Mouse (Mus musculus) limb, embryonic 10.5 days (tissue): ENCODE data around the gene Mrps35. TPM values are rescaled to one million over a fixed set of nuclear protein-coding genes. Genes with fewer than 3 reads are reported as not detected.

Source experiments
- DNase-seq: peaks from one replicate; pipeline ENCODE4 v3.0.0-alpha.2; 2017; ENCODE audit warnings: low spot score
- H3K27ac ChIP-seq: fragments of 300-500 bp; sonication (generic); 2 replicates; pipeline ENCODE4 v1.5.1; 2016; ENCODE audit warnings: mild to moderate bottlenecking
- H3K27me3 ChIP-seq: fragments of 300-500 bp; sonication (generic); 2 replicates; pipeline ENCODE4 v1.6.1; 2016; ENCODE audit warnings: low read depth, mild to moderate bottlenecking; ENCODE audit not compliant: poor library complexity, severe bottlenecking
- H3K36me3 ChIP-seq: fragments of 300-500 bp; sonication (generic); 2 replicates; pipeline ENCODE4 v1.6.1; 2016; ENCODE audit warnings: mild to moderate bottlenecking, moderate library complexity
- H3K4me1 ChIP-seq: fragments of 300-500 bp; sonication (generic); 2 replicates; pipeline ENCODE4 v1.6.1; 2016
- H3K4me3 ChIP-seq: fragments of 300-500 bp; sonication (generic); 2 replicates; pipeline ENCODE4 v1.5.1; 2016; ENCODE audit warnings: mild to moderate bottlenecking, moderate library complexity
- H3K9me3 ChIP-seq: fragments of 300-500 bp; sonication (generic); replicated peaks from 2 replicates; pipeline ENCODE4 v1.6.1; 2016; ENCODE audit warnings: mild to moderate bottlenecking
- WGBS: fragments of 180-500 bp; shearing (Covaris S2); methylation state at CpG from one replicate; pipeline ENCODE4 v1.1.7; 2016; 5-methylcytosine and 5-hydroxymethylcytosine counted together
- polyA plus RNA-seq: library from polyadenylated mRNA; unstranded; fragments of >200 nt; fragmentation: Nextera tagmentation; extraction: Ambion mirVana; gene quantifications from 2 replicates; pipeline ENCODE4 v1.2.1, GENCODE M21; 2016

Gene Mrps35
- polyA plus RNA-seq, 1 experiment from 2014 or later, result 119 TPM

GRCm38 (mm10) chr6:147099458-147100277 is 57.1 kb downstream of the Mrps35 start:
- peaks cover 12% of the 10 kb centered on the region; the same call in 1 of the 2 replicates for H3K4me1 ChIP-seq
- 85% methylated on average over 19 of the region's 19 CpGs for WGBS
- DNase-seq, result no peak
- H3K36me3 ChIP-seq, result peaks cover 41% of the 10 kb centered on the region
- no peaks in the 10 kb centered on the region for H3K27me3 ChIP-seq
- no peaks in the 10 kb centered on the region for H3K9me3 ChIP-seq
- H3K27ac ChIP-seq, result no peak overlapping the region
- H3K4me3 ChIP-seq, result no peak overlapping the region

GRCm38 (mm10) chr6:147102293-147102692 is 59.7 kb downstream of the Mrps35 start:
- peaks cover 45% of the 10 kb centered on the region for H3K36me3 ChIP-seq
- 86% methylated on average over 3 of the region's 3 CpGs for WGBS
- H3K4me3 ChIP-seq, result no peak overlapping the region
- H3K27ac ChIP-seq, result no peak overlapping the region
- H3K4me1 ChIP-seq, result peaks cover 10% of the 10 kb centered on the region; the same call in 1 of the 2 replicates
- H3K27me3 ChIP-seq, result no peaks in the 10 kb centered on the region
- H3K9me3 ChIP-seq, result no peaks in the 10 kb centered on the region
- DNase-seq, result no peak

DNA sequence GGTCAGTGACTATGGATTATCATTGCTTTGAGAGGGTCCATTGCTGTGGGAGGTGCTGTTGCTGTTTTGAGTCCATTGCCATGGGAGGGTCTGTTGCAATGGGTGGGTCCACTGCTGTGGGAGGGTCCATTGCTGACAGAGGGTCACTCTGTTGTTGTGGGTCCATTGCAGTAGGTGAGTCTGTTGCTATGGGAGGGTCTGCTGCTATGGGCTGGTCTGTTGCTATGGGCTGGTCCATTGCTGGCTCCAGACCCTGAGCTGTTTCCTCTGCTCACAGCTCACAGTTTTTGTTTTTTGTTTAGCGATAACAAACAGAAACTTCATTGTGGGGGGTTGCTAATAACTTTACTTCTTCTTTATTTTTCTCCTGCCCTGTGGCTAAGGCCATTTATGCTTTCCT is 63.0 kb downstream of the Mrps35 start:
- no peaks in the 10 kb centered on the region for H3K27me3 ChIP-seq
- 100% methylated on average over 1 of the region's 1 CpGs for WGBS
- no peak for DNase-seq
- H3K27ac ChIP-seq, result no peak overlapping the region
- H3K9me3 ChIP-seq, result no peaks in the 10 kb centered on the region
- H3K4me3 ChIP-seq, result no peak overlapping the region
- H3K36me3 ChIP-seq, result peaks cover 75% of the 10 kb centered on the region
- 0 out of 2 replicates have a peak, but pooled peaks cover 4% of the 10 kb centered on the region for H3K4me1 ChIP-seq

GRCm38 (mm10) chr6:147106716-147107115 is 64.2 kb downstream of the Mrps35 start:
- WGBS, result 93% methylated on average over 6 of the region's 6 CpGs

GRCm38 (mm10) chr6:147109283-147109682 is 66.7 kb downstream of the Mrps35 start:
- H3K4me3 ChIP-seq, result no peak overlapping the region
- H3K36me3 ChIP-seq, result peaks cover 64% of the 10 kb centered on the region

More at GRCm38 (mm10) chr6:147106716-147107115, 64.2 kb downstream of the Mrps35 start:
- H3K27me3 ChIP-seq, result no peaks in the 10 kb centered on the region
- H3K27ac ChIP-seq, result no peak overlapping the region
- peaks cover 80% of the 10 kb centered on the region for H3K36me3 ChIP-seq
- H3K9me3 ChIP-seq, result no peaks in the 10 kb centered on the region
- DNase-seq, result no peak
- H3K4me1 ChIP-seq, result no peaks in the 10 kb centered on the region
- no peak overlapping the region for H3K4me3 ChIP-seq

GRCm38 (mm10) chr6:147116579-147116978 is 74.0 kb downstream of the Mrps35 start:
- H3K36me3 ChIP-seq, result peaks cover 6% of the 10 kb centered on the region
- no peak overlapping the region for H3K4me3 ChIP-seq
- H3K9me3 ChIP-seq, result no peaks in the 10 kb centered on the region
- H3K27me3 ChIP-seq, result no peaks in the 10 kb centered on the region
- H3K4me1 ChIP-seq, result 0 out of 2 replicates have a peak, but pooled peaks cover 7% of the 10 kb centered on the region
- 12% methylated on average over 10 of the region's 10 CpGs for WGBS
- no peak overlapping the region for H3K27ac ChIP-seq
- peak; percentile 87 for DNase-seq

More at GRCm38 (mm10) chr6:147109283-147109682, 66.7 kb downstream of the Mrps35 start:
- Histone ChIP-seq H3K27me3 (no peaks in the 10 kb centered on the region), H3K4me1 (0 out of 2 replicates have a peak, but pooled peaks cover 2% of the 10 kb centered on the region), H3K27ac (no peak overlapping the region), H3K9me3 (no peaks in the 10 kb centered on the region)
- WGBS, result 93% methylated on average over 7 of the region's 7 CpGs
- no peak for DNase-seq

- H3K9me3 ChIP-seq, result no peaks in the 10 kb centered on the region
- no peak overlapping the region for H3K27ac ChIP-seq
- 0 out of 2 replicates have a peak, but pooled peaks cover 7% of the 10 kb centered on the region for H3K4me1 ChIP-seq
- no peaks in the 10 kb centered on the region for H3K36me3 ChIP-seq
- no peak overlapping the region for H3K4me3 ChIP-seq
- DNase-seq, result no peak
- H3K27me3 ChIP-seq, result no peaks in the 10 kb centered on the region
- WGBS, result 92% methylated on average over 7 of the region's 7 CpGs
These were observed 75.2 kb downstream of the Mrps35 start for GRCm38 (mm10) chr6:147117764-147118163.

- H3K27me3 ChIP-seq, result no peaks in the 10 kb centered on the region
- no peak overlapping the region for H3K27ac ChIP-seq
- H3K4me3 ChIP-seq, result no peak overlapping the region
- no peaks in the 10 kb centered on the region for H3K36me3 ChIP-seq
- WGBS, result 95% methylated on average over 3 of the region's 3 CpGs
- 0 out of 2 replicates have a peak, but pooled peaks cover 7% of the 10 kb centered on the region for H3K4me1 ChIP-seq
- no peak for DNase-seq
- no peaks in the 10 kb centered on the region for H3K9me3 ChIP-seq
These were observed 75.6 kb downstream of the Mrps35 start for GRCm38 (mm10) chr6:147118190-147118589.

GRCm38 (mm10) chr6:147121320-147121719 is 78.8 kb downstream of the Mrps35 start:
- 61% methylated on average over 6 of the region's 6 CpGs for WGBS
- no peak overlapping the region for H3K27ac ChIP-seq
- no peaks in the 10 kb centered on the region for H3K4me1 ChIP-seq

More at GRCm38 (mm10) chr6:147121320-147121719, 78.8 kb downstream of the Mrps35 start:
- no peaks in the 10 kb centered on the region for H3K27me3 ChIP-seq
- no peak for DNase-seq
- no peaks in the 10 kb centered on the region for H3K9me3 ChIP-seq
- no peak overlapping the region for H3K4me3 ChIP-seq
- no peaks in the 10 kb centered on the region for H3K36me3 ChIP-seq

Other genes with a start within 250 kb of the Mrps35 start
- 1.8 and 4.6 TPM in 2 replicates for gene Arntl2, start 246.7 kb upstream of the Mrps35 start, polyA plus RNA-seq
- gene Smco2, start 192.7 kb upstream of the Mrps35 start, polyA plus RNA-seq, result not detected in 2 replicates
- gene Ppfibp1, start 154.3 kb upstream of the Mrps35 start, polyA plus RNA-seq, result 31.9 and 37.0 TPM in 2 replicates
- gene 1700034J05Rik, start 88.3 kb upstream of the Mrps35 start, polyA plus RNA-seq, result 0.14 and 0.23 TPM in 2 replicates
- 0.90 and 0.93 TPM in 2 replicates for gene Rep15, start 10.2 kb upstream of the Mrps35 start, polyA plus RNA-seq
- gene Mansc4, start 44.3 kb downstream of the Mrps35 start, polyA plus RNA-seq, result 1.0 and 2.2 TPM in 2 replicates
- 6.3 and 6.9 TPM in 2 replicates for gene Klhl42, start 48.6 kb downstream of the Mrps35 start, polyA plus RNA-seq
- 0.39 and 0.71 TPM in 2 replicates for gene Pthlh, start 221.4 kb downstream of the Mrps35 start, polyA plus RNA-seq